Mouse (Mus musculus): ENCODE measurements around the gene Mpeg1.

DNA sequence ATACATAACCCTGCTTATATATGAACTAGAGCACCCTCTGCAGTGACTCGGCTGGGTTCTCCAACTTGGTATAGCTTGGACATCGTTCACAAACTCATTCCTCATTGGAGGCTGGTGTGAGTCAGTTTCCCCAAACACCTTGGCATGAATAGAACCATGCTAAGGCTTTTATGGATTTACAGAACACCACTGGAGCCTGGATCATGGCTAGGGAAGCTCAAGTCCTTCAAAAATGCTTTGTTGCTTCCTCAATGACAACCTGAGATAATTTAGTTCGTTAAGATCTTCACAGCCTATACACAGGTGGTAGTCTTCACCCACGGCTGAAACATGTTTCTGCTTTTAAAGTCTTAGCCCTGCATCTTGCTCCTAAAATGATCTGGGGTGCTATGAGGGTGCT lies 1.1 kb upstream of the Mpeg1 start:
- no peak for TF ChIP-seq POLR2A (IDR thresholded peaks at IDR 0.05; ENCODE audit: borderline replicate concordance, extremely low read depth, insufficient read depth, insufficient read length, poor library complexity, severe bottlenecking)
- no peak for TF ChIP-seq CTCF (IDR thresholded peaks at IDR 0.05; ENCODE audit: borderline replicate concordance, extremely low read depth, insufficient read depth, insufficient read length)
